Mouse (Mus musculus): ENCODE measurements at regions not wholly inside any gene's neighbourhood (a gene's known extent, or its start where the extent isn't known, plus 50 kb on each side); places are given as distances from the start of the nearest gene placed in this dataset.

- no peak for TF ChIP-seq CTCF (IDR thresholded peaks at IDR 0.05)
- TF ChIP-seq EP300 (IDR thresholded peaks at IDR 0.05), result no peak
Measured at GRCm38 (mm10) chr14:103434218-103434617, 78.9 kb upstream of the Scel start.

All from lung, postnatal 0 days (tissue).